Mouse (Mus musculus): ENCODE results near the gene Pdcd4. TPM values are rescaled to one million over a fixed set of nuclear protein-coding genes. Genes with fewer than 3 reads are reported as not detected.
"Not testable (repeated sequence)": the region's sequence is repeated elsewhere in the genome, so short reads cannot be mapped to it uniquely, and the experiment has no call there.

The Pdcd4 gene
- polyA plus RNA-seq, 1 experiment from 2014 or later, result 48.8 TPM

DNA sequence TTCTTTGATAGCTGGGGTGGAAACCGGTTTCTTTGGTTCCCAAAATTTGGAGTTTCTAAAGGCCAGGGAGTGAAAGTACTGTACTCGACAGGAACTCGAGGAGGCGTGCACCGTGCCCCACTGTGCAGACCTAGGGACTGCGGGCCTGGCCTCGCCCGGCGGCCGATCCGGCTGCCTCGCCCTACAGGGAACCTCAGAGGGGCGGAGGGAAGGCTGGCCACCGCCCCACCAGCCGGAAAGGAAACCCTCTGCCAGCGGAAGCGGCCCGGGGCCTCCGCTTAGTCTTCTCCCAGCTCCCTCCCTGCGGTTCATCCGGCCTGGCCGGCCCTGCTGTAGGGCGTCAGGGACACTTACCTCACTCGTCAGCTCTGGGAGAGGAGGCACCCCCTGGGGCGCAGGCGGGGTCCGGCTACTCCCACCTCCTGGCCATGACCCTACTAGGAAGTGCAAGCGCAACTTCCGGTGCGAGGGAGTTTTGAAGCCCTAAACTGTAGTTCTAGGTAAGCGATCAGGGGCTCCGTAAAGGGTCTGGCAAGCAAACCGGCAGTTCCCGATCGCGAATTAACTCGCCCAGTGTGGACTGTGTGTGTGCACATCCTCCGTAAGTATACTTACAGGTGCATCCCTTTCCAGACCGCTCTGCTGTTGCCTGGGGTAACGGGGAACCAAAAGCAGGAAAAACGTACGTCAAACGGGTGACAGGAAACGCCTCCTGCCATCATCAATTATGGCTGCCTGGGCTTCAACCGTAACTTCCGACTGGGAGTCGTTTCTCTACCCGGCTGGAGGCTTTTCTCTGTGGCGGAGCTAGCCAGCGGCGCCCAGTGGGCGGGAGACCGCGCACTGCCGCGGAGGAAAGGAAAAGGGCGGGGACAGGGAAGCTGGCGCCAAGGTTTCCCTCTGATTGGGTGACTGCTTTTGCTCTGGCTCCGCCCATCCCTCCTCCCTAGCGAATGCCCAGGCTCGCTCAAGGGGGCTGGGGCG, 52.1 kb downstream of the Pdcd4 start, which contains the start of the genes Shoc2 and Bbip1:
Gene Shoc2, plus strand, starts transcription at position 505 of the 984 bp plus-strand sequence.
Gene Bbip1, minus strand, starts transcription at position 826 of the 984 bp plus-strand sequence.
- Histone ChIP-seq H3K4me3 (peak within 1 kb of the TSS; percentile 92), H3K9me3 (replicated peaks) (no peaks in the 10 kb centered on the region), H3K27ac (replicated peaks) (peak within 1 kb of the TSS; percentile 97), H3K36me3 (peaks cover 15% of the 10 kb centered on the region), H3K4me1 (peaks cover 32% of the 10 kb centered on the region), H3K27me3 (ENCODE audit: low read depth, poor library complexity, severe bottlenecking) (no peaks in the 10 kb centered on the region)
- peak; percentile 98 for DNase-seq (ENCODE audit: low spot score)
- WGBS, result under 1% methylated on average over 62 of the region's 62 CpGs

GRCm38 (mm10) chr19:53944786-53945169, 52.7 kb downstream of the Pdcd4 start:
- H3K4me1 ChIP-seq, result peaks cover 32% of the 10 kb centered on the region
- H3K36me3 ChIP-seq, result peaks cover 9% of the 10 kb centered on the region
- DNase-seq (ENCODE audit: low spot score), result no peak
- no peaks in the 10 kb centered on the region for H3K9me3 ChIP-seq (replicated peaks)
- under 1% methylated on average over 45 of the region's 47 CpGs for WGBS
- H3K27me3 ChIP-seq (ENCODE audit: low read depth, poor library complexity, severe bottlenecking), result no peaks in the 10 kb centered on the region
- H3K27ac ChIP-seq (replicated peaks), result peak overlapping the region; percentile 97
- peak overlapping the region; percentile 92 for H3K4me3 ChIP-seq

DNA sequence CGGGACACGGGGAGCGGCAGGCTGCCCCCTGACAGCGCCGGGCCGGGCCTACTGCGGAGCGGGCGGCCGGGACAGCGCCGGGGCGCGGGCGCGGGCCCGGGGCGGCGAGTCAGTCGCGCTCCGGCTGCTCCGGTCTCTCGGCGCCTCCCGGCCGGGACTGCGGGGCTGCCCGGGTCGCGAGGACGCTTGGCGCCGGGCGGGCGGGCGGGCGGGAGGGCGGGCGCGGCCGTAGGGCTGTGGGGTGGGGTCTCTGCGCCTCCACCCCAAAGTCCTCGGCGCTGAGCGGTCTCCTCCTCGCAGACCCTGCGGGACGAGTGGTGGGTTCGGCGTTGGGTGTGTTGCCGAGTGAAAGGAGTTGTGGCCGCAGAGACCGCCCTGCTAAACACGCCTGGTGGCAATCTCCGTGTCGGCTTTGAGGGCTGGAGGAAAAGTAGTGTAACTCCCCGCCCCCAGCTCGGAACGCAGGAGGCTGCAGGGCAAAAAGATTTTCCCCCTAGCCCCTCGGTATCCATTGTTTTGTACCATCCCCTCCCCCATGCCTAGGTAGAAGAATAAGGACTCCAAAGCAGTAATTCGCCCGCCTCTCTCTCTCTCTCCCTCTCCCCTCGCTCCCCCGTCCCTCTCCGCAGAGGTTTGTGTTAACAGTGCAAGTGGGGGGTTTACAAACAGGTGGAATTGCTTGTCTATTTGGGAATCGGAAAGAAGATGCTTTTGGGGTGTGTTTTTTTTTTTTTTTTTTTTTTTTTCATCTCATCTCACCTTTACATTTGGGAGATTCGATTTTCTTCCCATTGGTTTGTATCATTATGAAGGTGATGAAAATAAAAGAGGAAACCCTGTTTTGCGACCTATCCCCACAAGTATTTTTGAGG, 53.4 kb downstream of the Pdcd4 start:
- Histone ChIP-seq H3K9me3 (replicated peaks) (no peaks in the 10 kb centered on the region), H3K4me3 (peak overlapping the region; percentile 92), H3K36me3 (peaks cover 9% of the 10 kb centered on the region), H3K27me3 (ENCODE audit: low read depth, poor library complexity, severe bottlenecking) (no peaks in the 10 kb centered on the region), H3K27ac (replicated peaks) (peak overlapping the region; percentile 97), H3K4me1 (peaks cover 32% of the 10 kb centered on the region)
- peak; percentile 80 for DNase-seq (ENCODE audit: low spot score)
- under 1% methylated on average over 62 of the region's 69 CpGs for WGBS

- no peak for DNase-seq (ENCODE audit: low spot score)
- Histone ChIP-seq H3K27ac (replicated peaks) (no peak overlapping the region), H3K4me3 (no peak overlapping the region), H3K27me3 (ENCODE audit: low read depth, poor library complexity, severe bottlenecking) (no peaks in the 10 kb centered on the region), H3K4me1 (peaks cover 4% of the 10 kb centered on the region), H3K36me3 (0 out of 2 replicates have a peak, but pooled peaks cover 4% of the 10 kb centered on the region), H3K9me3 (replicated peaks) (no peaks in the 10 kb centered on the region)
- WGBS, result 88% methylated on average over 2 of the region's 2 CpGs
Measured at GRCm38 (mm10) chr19:53957513-53957912, 65.5 kb downstream of the Pdcd4 start.

DNA sequence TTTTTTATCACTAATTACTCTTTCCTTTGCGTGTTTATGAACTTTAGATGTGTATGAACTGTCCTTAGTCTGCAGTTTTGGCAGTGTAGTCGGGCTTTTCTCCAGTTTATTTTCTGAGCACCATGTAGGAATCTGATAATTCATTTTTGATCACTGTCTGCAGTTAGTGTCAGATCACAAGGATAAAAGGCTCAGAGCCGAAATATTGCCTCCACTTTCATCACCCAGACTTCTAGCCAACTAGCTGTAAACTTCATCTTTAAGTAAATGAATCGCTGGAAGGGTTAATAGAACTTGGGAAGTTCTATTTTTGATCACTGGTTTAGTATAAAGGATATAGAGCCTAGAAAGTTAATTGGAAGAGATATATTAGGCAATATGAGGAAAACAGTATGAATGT, 70.5 kb downstream of the Pdcd4 start:
- H3K4me3 ChIP-seq, result no peak overlapping the region
- 0 out of 2 replicates have a peak, but pooled peaks cover 4% of the 10 kb centered on the region for H3K36me3 ChIP-seq
- H3K27me3 ChIP-seq (ENCODE audit: low read depth, poor library complexity, severe bottlenecking), result no peaks in the 10 kb centered on the region
- no peak for DNase-seq (ENCODE audit: low spot score)
- H3K4me1 ChIP-seq, result no peaks in the 10 kb centered on the region
- no peak overlapping the region for H3K27ac ChIP-seq (replicated peaks)
- 95% methylated on average over 4 of the region's 4 CpGs for WGBS
- H3K9me3 ChIP-seq (replicated peaks), result no peaks in the 10 kb centered on the region

DNA sequence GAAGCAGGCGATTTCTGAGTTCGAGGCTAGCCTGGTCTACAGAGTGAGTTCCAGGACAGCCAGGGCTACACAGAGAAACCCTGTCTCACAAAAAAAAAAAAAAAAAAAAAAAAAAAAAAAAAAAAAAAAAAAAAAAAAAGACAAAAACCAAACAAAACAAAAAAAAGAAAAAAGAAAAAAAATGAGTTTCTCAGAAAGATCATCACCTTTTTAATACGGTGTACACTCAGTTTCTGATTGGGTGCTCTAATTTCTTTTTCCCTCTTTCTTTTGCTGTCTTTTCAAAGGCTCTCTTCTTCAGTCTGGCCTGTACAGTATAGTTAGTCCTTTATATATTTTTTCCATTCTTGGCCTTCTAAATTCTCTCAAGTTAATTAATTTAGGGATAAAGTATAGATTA, 72.3 kb downstream of the Pdcd4 start:
- not testable (repeated sequence) for H3K36me3 ChIP-seq; H3K27me3 ChIP-seq (ENCODE audit: low read depth, poor library complexity, severe bottlenecking); H3K9me3 ChIP-seq (replicated peaks); H3K4me3 ChIP-seq; DNase-seq (ENCODE audit: low spot score); H3K27ac ChIP-seq (replicated peaks); H3K4me1 ChIP-seq
- 95% methylated on average over 3 of the region's 3 CpGs for WGBS

- H3K36me3 ChIP-seq, result 0 out of 2 replicates have a peak, but pooled peaks cover 4% of the 10 kb centered on the region
- H3K4me3 ChIP-seq, result no peak overlapping the region
- WGBS, result 94% methylated on average over 10 of the region's 10 CpGs
- no peaks in the 10 kb centered on the region for H3K27me3 ChIP-seq (ENCODE audit: low read depth, poor library complexity, severe bottlenecking)
- no peaks in the 10 kb centered on the region for H3K4me1 ChIP-seq
- no peak overlapping the region for H3K27ac ChIP-seq (replicated peaks)
- H3K9me3 ChIP-seq (replicated peaks), result no peaks in the 10 kb centered on the region
- DNase-seq (ENCODE audit: low spot score), result no peak
Measured at GRCm38 (mm10) chr19:53964910-53965633, 73.0 kb downstream of the Pdcd4 start.

DNA sequence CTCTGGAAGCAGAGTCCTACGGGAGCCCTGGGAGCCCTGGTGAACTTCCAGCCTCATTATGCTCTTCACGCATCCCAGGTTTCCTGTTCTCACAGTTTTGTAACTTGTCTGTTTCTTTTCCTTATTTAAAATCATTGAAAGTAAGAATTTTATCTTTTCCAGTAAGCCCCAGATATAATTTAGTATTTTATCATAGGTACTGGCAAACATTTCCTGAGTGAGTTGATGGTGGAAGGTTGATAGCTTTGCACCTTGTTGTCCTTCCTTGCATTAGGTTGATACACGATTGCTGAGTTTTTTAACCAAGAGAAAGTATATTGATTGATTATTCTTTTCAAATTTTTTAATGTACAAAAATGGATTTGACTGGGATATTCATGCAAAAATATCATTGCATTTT, 77.2 kb downstream of the Pdcd4 start:
- Histone ChIP-seq H3K4me1 (no peaks in the 10 kb centered on the region), H3K27ac (replicated peaks) (no peak overlapping the region), H3K9me3 (replicated peaks) (no peaks in the 10 kb centered on the region), H3K27me3 (ENCODE audit: low read depth, poor library complexity, severe bottlenecking) (no peaks in the 10 kb centered on the region), H3K4me3 (no peak overlapping the region), H3K36me3 (no peaks in the 10 kb centered on the region)
- no peak for DNase-seq (ENCODE audit: low spot score)
- 96% methylated on average over 3 of the region's 3 CpGs for WGBS

- 88% methylated on average over 7 of the region's 7 CpGs for WGBS
- H3K9me3 ChIP-seq (replicated peaks), result peaks cover 5% of the 10 kb centered on the region
- H3K36me3 ChIP-seq, result peaks cover 6% of the 10 kb centered on the region
- DNase-seq (ENCODE audit: low spot score), result no peak
- no peak overlapping the region for H3K4me3 ChIP-seq
- H3K27ac ChIP-seq (replicated peaks), result no peak overlapping the region
- no peaks in the 10 kb centered on the region for H3K27me3 ChIP-seq (ENCODE audit: low read depth, poor library complexity, severe bottlenecking)
- H3K4me1 ChIP-seq, result no peaks in the 10 kb centered on the region
Measured at GRCm38 (mm10) chr19:53971938-53972337, 79.9 kb downstream of the Pdcd4 start.

- 89% methylated on average over 1 of the region's 1 CpGs for whole genome bisulfite sequencing
- DNase-seq (ENCODE audit: low spot score), result no peak
Measured at GRCm38 (mm10) chr19:53973656-53974055, 81.6 kb downstream of the Pdcd4 start.

More at GRCm38 (mm10) chr19:53973656-53974055, 81.6 kb downstream of the Pdcd4 start:
- Histone ChIP-seq H3K27me3 (ENCODE audit: low read depth, poor library complexity, severe bottlenecking) (no peaks in the 10 kb centered on the region), H3K9me3 (replicated peaks) (peaks cover 21% of the 10 kb centered on the region), H3K4me1 (no peaks in the 10 kb centered on the region), H3K27ac (replicated peaks) (no peak overlapping the region), H3K36me3 (peaks cover 19% of the 10 kb centered on the region), H3K4me3 (no peak overlapping the region)

All from midbrain, embryonic 10.5 days (tissue).